Mouse (Mus musculus) bone marrow, adult 2 months (tissue): ENCODE measurements around the gene Daglb.

Source experiments
- CTCF ChIP-seq: fragments of 200-500 bp; IDR thresholded peaks from 2 replicates; pipeline ENCODE4 v1.5.1; 2011; ENCODE audit warnings: low read length, control low read depth; ENCODE audit not compliant: control insufficient read depth, insufficient read depth
- POLR2A ChIP-seq: fragments of 200-500 bp; IDR thresholded peaks from 2 replicates; pipeline ENCODE4 v1.6.1; 2011; ENCODE audit warnings: low read depth, mild to moderate bottlenecking, control low read depth, low read length, borderline replicate concordance; ENCODE audit not compliant: control insufficient read depth

- no peak for TF ChIP-seq CTCF
- no peak for TF ChIP-seq POLR2A
These were observed 13.5 kb downstream of the Daglb start for GRCm38 (mm10) chr5:143477901-143478300.
